ENCODE assay signal across 23 mouse cellular contexts in genomic region chr3:35694241-35694640, GRCm38 (mm10). TPM values are rescaled to one million over a fixed set of nuclear protein-coding genes. Genes with fewer than 3 reads are reported as not detected.
A peak's percentile ranks its signal among the peaks of the same experiment; 100 is the strongest.
DNase-seq lines count a peak whose midpoint lies in the region; ATAC-seq and TF ChIP-seq lines count a peak whose summit lies in the region.
"Had no signal": no experiment of that assay in that cellular context is flagged by ENCODE, and none has a peak within 500 bp of the region (broad histone marks: within the 10 kb centered on the region; RNA-seq: fewer than 3 reads in every experiment).

No protein-coding gene starts in this region.

- H3K4me2 ChIP-seq in lung, embryonic 14.5 days: no peak overlapping the region
- H3K4me2 ChIP-seq in midbrain, embryonic 14.5 days (ENCODE audit: low read length): no peak overlapping the region
- H3K4me2 ChIP-seq: embryonic facial prominence, embryonic 12.5 days; forebrain, embryonic 13.5 days; forebrain, embryonic 15.5 days had no signal

- no peaks in the 10 kb centered on the region for H3K36me3 ChIP-seq in lung, embryonic 14.5 days (ENCODE audit: insufficient read depth)
- no peaks in the 10 kb centered on the region for H3K36me3 ChIP-seq in ES-E14 (ENCODE audit: control insufficient read depth, insufficient read depth, low read length, poor library complexity, severe bottlenecking)
- H3K36me3 ChIP-seq in midbrain, embryonic 14.5 days (ENCODE audit: control insufficient read depth, insufficient read depth, low read length): no peaks in the 10 kb centered on the region
- H3K36me3 ChIP-seq: embryonic facial prominence, embryonic 10.5 days; embryonic facial prominence, embryonic 12.5 days; forebrain, embryonic 15.5 days had no signal

- in situ Hi-C loops in ES-E14 (cut with MboI; ENCODE audit: low sequenced_read_pairs in 2 of 2, unreplicated experiment in 2 of 2): loop anchor here in 1 of 2 experiments (10.0 to 25.0 kb wide), 2 partner anchors 281 to 368 kb away; partner anchors contain the start of genes Acad9 and Ccdc144b

- ATAC-seq in lung, embryonic 14.5 days (ENCODE audit: insufficient read depth): 0 out of 2 replicates have a peak, but pooled peaks have one; percentile 15
- ATAC-seq in midbrain, embryonic 14.5 days (ENCODE audit: low FRiP score, low TSS enrichment): no peak
- ATAC-seq: activated CD4-positive, CD25-positive, alpha-beta regulatory T cell, adult 4 months; CD4-positive, CD25-positive, alpha-beta regulatory T cell, adult 4 months; forebrain, embryonic 13.5 days; forebrain, embryonic 15.5 days; forebrain, postnatal 0 days had no signal

- H3K4me1 ChIP-seq in lung, embryonic 14.5 days (ENCODE audit: insufficient read depth): no peaks in the 10 kb centered on the region
- H3K4me1 ChIP-seq in ES-E14 (ENCODE audit: control insufficient read depth in 2 of 2, insufficient read depth in 2 of 2, low read length in 2 of 2, poor library complexity in 1 of 2): peaks cover 1 to 2% of the 10 kb centered on the region in 2 experiments; a peak in 2 of 4 replicates
- no peaks in the 10 kb centered on the region for H3K4me1 ChIP-seq in midbrain, embryonic 14.5 days (ENCODE audit: control insufficient read depth, insufficient read depth, low read length)
- H3K4me1 ChIP-seq: embryonic facial prominence, embryonic 10.5 days; embryonic facial prominence, embryonic 12.5 days; forebrain, embryonic 13.5 days; forebrain, embryonic 15.5 days had no signal

- 28% methylated on average over 4 of the region's 4 CpGs for WGBS in lung, embryonic 14.5 days
- 81% methylated on average over 4 of the region's 4 CpGs for WGBS in midbrain, embryonic 14.5 days

- no peak overlapping the region for H3K9ac ChIP-seq in lung, embryonic 14.5 days
- no peak overlapping the region for H3K9ac ChIP-seq in ES-E14 (ENCODE audit: insufficient read depth, low read depth, low read length, poor library complexity, severe bottlenecking)
- no peak overlapping the region for H3K9ac ChIP-seq in midbrain, embryonic 14.5 days (replicated peaks; ENCODE audit: low read length)
- H3K9ac ChIP-seq: embryonic facial prominence, embryonic 12.5 days; forebrain, embryonic 13.5 days; forebrain, embryonic 15.5 days; forebrain, postnatal 0 days had no signal

- no peaks in the 10 kb centered on the region for H3K9me3 ChIP-seq in lung, embryonic 14.5 days (ENCODE audit: low read depth, low read length)
- H3K9me3 ChIP-seq in ES-E14 (ENCODE audit: control insufficient read depth, insufficient read depth, low read depth, low read length): no peaks in the 10 kb centered on the region
- no peaks in the 10 kb centered on the region for H3K9me3 ChIP-seq in midbrain, embryonic 14.5 days (ENCODE audit: control insufficient read depth, low read length)
- H3K9me3 ChIP-seq: embryonic facial prominence, embryonic 10.5 days; embryonic facial prominence, embryonic 12.5 days; forebrain, embryonic 13.5 days; forebrain, embryonic 15.5 days had no signal

- H3K4me3 ChIP-seq in lung, embryonic 14.5 days (ENCODE audit: low read depth, low read length): no peak overlapping the region
- H3K4me3 ChIP-seq in ES-E14 (ENCODE audit: insufficient read depth in 1 of 2, low read depth in 1 of 2, low read length in 2 of 2, poor library complexity in 1 of 2, severe bottlenecking in 1 of 2): no peak overlapping the region
- no peak overlapping the region for H3K4me3 ChIP-seq in midbrain, embryonic 14.5 days (replicated peaks; ENCODE audit: low read depth, low read length)
- H3K4me3 ChIP-seq: embryonic facial prominence, embryonic 10.5 days; embryonic facial prominence, embryonic 12.5 days; forebrain, embryonic 13.5 days; forebrain, embryonic 15.5 days had no signal

- no peak overlapping the region for H3K27ac ChIP-seq in lung, embryonic 14.5 days (ENCODE audit: low read depth)
- no peak overlapping the region for H3K27ac ChIP-seq in ES-E14 (ENCODE audit: insufficient read depth, low read depth, low read length, poor library complexity, severe bottlenecking)
- H3K27ac ChIP-seq in midbrain, embryonic 14.5 days (replicated peaks; ENCODE audit: low read depth, low read length): no peak overlapping the region
- H3K27ac ChIP-seq: embryonic facial prominence, embryonic 10.5 days; embryonic facial prominence, embryonic 12.5 days; forebrain, embryonic 13.5 days; forebrain, embryonic 15.5 days had no signal

- peak; percentile 24 for DNase-seq in lung, embryonic 14.5 days
- no peak for DNase-seq in lung, postnatal 14 days
- no peak for DNase-seq in ES-E14 (ENCODE audit: low read depth, low spot score)
- DNase-seq in Muller cell, postnatal 12 days (ENCODE audit: inconsistent ontology term): peak; percentile 38
- DNase-seq in midbrain, embryonic 14.5 days: no peak
- no peak for DNase-seq in urinary bladder, postnatal 25 days (ENCODE audit: low spot score)
- DNase-seq: adrenal gland, adult 8-10 months; adrenal gland, postnatal 14 days; adrenal gland, postnatal 36 days; B cell, adult 2 months; cerebellum, adult 11-12 months; cerebellum, adult 2 months; cerebellum, adult 9-10 months; cerebellum, postnatal 10 days; cerebellum, postnatal 25 days; forebrain, postnatal 0 days had no signal

- no peaks in the 10 kb centered on the region for H3K27me3 ChIP-seq in lung, embryonic 14.5 days (ENCODE audit: insufficient read depth, low read length)
- no peaks in the 10 kb centered on the region for H3K27me3 ChIP-seq in midbrain, embryonic 14.5 days (ENCODE audit: control insufficient read depth, insufficient read depth, low read length)
- H3K27me3 ChIP-seq: CH12.LX; embryonic facial prominence, embryonic 12.5 days; forebrain, embryonic 13.5 days; forebrain, embryonic 15.5 days had no signal

- TF ChIP-seq CTCF in lung, embryonic 14.5 days (IDR thresholded peaks at IDR 0.05; ENCODE audit: low read depth): no peak

TF ChIP-seq in ES-E14, 5 proteins besides CTCF, POLR2A, EP300 and RAD21:
- no peak for TF ChIP-seq ZC3H11A (IDR thresholded peaks at IDR 0.05; ENCODE audit: borderline replicate concordance, low read depth, low read length)
- peak; percentile 83 for TF ChIP-seq ZNF384 (IDR thresholded peaks at IDR 0.05; ENCODE audit: low read depth, low read length)
TF ChIP-seq in ES-E14: peak in this region for 1.

RNA-seq across cellular contexts. Expression of gene Atp11b, which starts 59.7 kb away (rescaled TPM):
- 36.2 and 38.7 TPM in 2 replicates for polyA plus RNA-seq in lung, embryonic 14.5 days (2014; fragmentation: Nextera tagmentation; extraction: Ambion mirVana)
- 69.9 and 115 TPM in 2 replicates for total RNA-seq in ES-E14 (2012; rRNA removed)
- polyA plus RNA-seq in midbrain, embryonic 14.5 days (2014; fragmentation: Nextera tagmentation; extraction: Ambion mirVana): 37.1 and 42.9 TPM in 2 replicates

Comparison
In these comparisons a context has a peak if more than half of its experiments do, and no peak if none do; other contexts are left out.
1. DNase-seq: peak in lung, embryonic 14.5 days (single experiment) and Muller cell, postnatal 12 days (single experiment); none in lung, postnatal 14 days (single experiment), ES-E14 (single experiment), midbrain, embryonic 14.5 days (single experiment) and urinary bladder, postnatal 25 days (single experiment).